In genomic region chr4:126100764-126101163, GRCm38 (mm10) we compare ENCODE assay signal across 19 mouse cellular contexts. TPM values are rescaled to one million over a fixed set of nuclear protein-coding genes. Genes with fewer than 3 reads are reported as not detected.
DNase-seq lines count a peak whose midpoint lies in the region; ATAC-seq and TF ChIP-seq lines count a peak whose summit lies in the region.
"Had no signal": no experiment of that assay in that cellular context is flagged by ENCODE, and none has a peak within 500 bp of the region (broad histone marks: within the 10 kb centered on the region; RNA-seq: fewer than 3 reads in every experiment).

No protein-coding gene starts in this region.

- H3K27ac ChIP-seq in heart, embryonic 10.5 days, result peak overlapping the region; percentile 75
- no peak overlapping the region for H3K27ac ChIP-seq in heart, embryonic 12.5 days (ENCODE audit: poor library complexity, severe bottlenecking)
- peak overlapping the region; percentile 19; the same call in 1 of the 2 replicates for H3K27ac ChIP-seq in left cerebral cortex, adult 2 months
- peak overlapping the region; percentile 98 for H3K27ac ChIP-seq in liver, embryonic 13.5 days
- H3K27ac ChIP-seq in liver, embryonic 14.5 days, result peak overlapping the region; percentile 89
- no peak overlapping the region for H3K27ac ChIP-seq in intestine, embryonic 16.5 days (ENCODE audit: low read length)
- H3K27ac ChIP-seq: embryonic facial prominence, embryonic 15.5 days; forebrain, embryonic 10.5 days; forebrain, embryonic 15.5 days; hindbrain, embryonic 15.5 days had no signal

- no peak for ATAC-seq in heart, embryonic 12.5 days (ENCODE audit: insufficient number of reproducible peaks, low FRiP score)
- no peak for ATAC-seq in liver, embryonic 13.5 days (ENCODE audit: low read depth)
- ATAC-seq in liver, embryonic 14.5 days (ENCODE audit: insufficient read depth), result no peak
- ATAC-seq in intestine, embryonic 16.5 days, result no peak
- ATAC-seq: forebrain, embryonic 15.5 days; intestine, postnatal 0 days had no signal

- H3K4me1 ChIP-seq in heart, embryonic 10.5 days, result peaks cover 60% of the 10 kb centered on the region
- H3K4me1 ChIP-seq in heart, embryonic 12.5 days (replicated peaks), result peaks cover 56% of the 10 kb centered on the region
- peaks cover 86% of the 10 kb centered on the region for H3K4me1 ChIP-seq in liver, embryonic 13.5 days (replicated peaks)
- H3K4me1 ChIP-seq in liver, embryonic 14.5 days (replicated peaks; ENCODE audit: control insufficient read depth in 2 of 2, insufficient read depth in 2 of 2, low read length in 1 of 2), result peaks cover 52 to 58% of the 10 kb centered on the region in 2 experiments
- peaks cover 25% of the 10 kb centered on the region for H3K4me1 ChIP-seq in intestine, embryonic 16.5 days (ENCODE audit: control insufficient read depth, insufficient read depth, low read length)

- no peak overlapping the region for H3K9ac ChIP-seq in heart, embryonic 12.5 days
- H3K9ac ChIP-seq in liver, embryonic 13.5 days, result no peak overlapping the region
- no peak overlapping the region for H3K9ac ChIP-seq in liver, embryonic 14.5 days (replicated peaks)
- H3K9ac ChIP-seq in intestine, embryonic 16.5 days (ENCODE audit: low read depth, low read length), result no peak overlapping the region
- H3K9ac ChIP-seq: embryonic facial prominence, embryonic 15.5 days; forebrain, embryonic 15.5 days; hindbrain, embryonic 15.5 days had no signal

- H3K4me2 ChIP-seq in heart, embryonic 12.5 days, result no peak overlapping the region
- H3K4me2 ChIP-seq in liver, embryonic 13.5 days, result no peak overlapping the region
- H3K4me2 ChIP-seq in liver, embryonic 14.5 days (ENCODE audit: low read depth), result no peak overlapping the region
- H3K4me2 ChIP-seq in intestine, embryonic 16.5 days (ENCODE audit: low read depth, low read length), result no peak overlapping the region
- H3K4me2 ChIP-seq: embryonic facial prominence, embryonic 15.5 days; forebrain, embryonic 15.5 days; hindbrain, embryonic 15.5 days had no signal

- peaks cover 19% of the 10 kb centered on the region for H3K36me3 ChIP-seq in heart, embryonic 10.5 days
- peaks cover 14% of the 10 kb centered on the region; the same call in 1 of the 2 replicates for H3K36me3 ChIP-seq in heart, embryonic 12.5 days
- peaks cover 14% of the 10 kb centered on the region for H3K36me3 ChIP-seq in liver, embryonic 13.5 days
- H3K36me3 ChIP-seq in liver, embryonic 14.5 days (replicated peaks; ENCODE audit: control insufficient read depth, insufficient read depth, low read depth), result peaks cover 3% of the 10 kb centered on the region
- H3K36me3 ChIP-seq in intestine, embryonic 16.5 days (ENCODE audit: control insufficient read depth, insufficient read depth, low read length), result no peaks in the 10 kb centered on the region; the same call in 1 of the 2 replicates
- H3K36me3 ChIP-seq: forebrain, embryonic 15.5 days had no signal

- H3K27me3 ChIP-seq in heart, embryonic 10.5 days (ENCODE audit: insufficient read depth, poor library complexity, severe bottlenecking), result no peaks in the 10 kb centered on the region
- H3K27me3 ChIP-seq in heart, embryonic 12.5 days (replicated peaks), result no peaks in the 10 kb centered on the region
- no peaks in the 10 kb centered on the region for H3K27me3 ChIP-seq in liver, embryonic 13.5 days
- no peaks in the 10 kb centered on the region for H3K27me3 ChIP-seq in liver, embryonic 14.5 days (ENCODE audit: control insufficient read depth, insufficient read depth, low read length)
- H3K27me3 ChIP-seq in intestine, embryonic 16.5 days (replicated peaks; ENCODE audit: control insufficient read depth, insufficient read depth, low read length), result no peaks in the 10 kb centered on the region
- H3K27me3 ChIP-seq: embryonic facial prominence, embryonic 15.5 days; forebrain, embryonic 15.5 days; hindbrain, embryonic 15.5 days had no signal

- WGBS in heart, embryonic 10.5 days, result 85% methylated on average over 3 of the region's 3 CpGs
- WGBS in heart, embryonic 12.5 days, result 82% methylated on average over 3 of the region's 3 CpGs
- WGBS in liver, embryonic 13.5 days (ENCODE audit: insufficient replicate concordance), result 81% methylated on average over 3 of the region's 3 CpGs
- WGBS in liver, embryonic 14.5 days (ENCODE audit: insufficient replicate concordance), result 81% methylated on average over 3 of the region's 3 CpGs
- 83% methylated on average over 3 of the region's 3 CpGs for WGBS in intestine, embryonic 16.5 days

- no peak overlapping the region for H3K4me3 ChIP-seq in heart, embryonic 10.5 days
- no peak overlapping the region for H3K4me3 ChIP-seq in heart, embryonic 12.5 days
- H3K4me3 ChIP-seq in left cerebral cortex, adult 2 months, result no peak overlapping the region
- no peak overlapping the region for H3K4me3 ChIP-seq in liver, embryonic 13.5 days (replicated peaks)
- no peak overlapping the region for H3K4me3 ChIP-seq in liver, embryonic 14.5 days (ENCODE audit: insufficient read depth in 1 of 2, low read depth in 2 of 2, low read length in 2 of 2)
- H3K4me3 ChIP-seq in intestine, embryonic 16.5 days (ENCODE audit: low read length), result no peak overlapping the region
- H3K4me3 ChIP-seq: embryonic facial prominence, embryonic 15.5 days; erythroblast, embryonic 14.5 days; forebrain, embryonic 10.5 days; forebrain, embryonic 15.5 days; hindbrain, embryonic 15.5 days had no signal

- intact Hi-C loops in left cerebral cortex, adult 2 months (cut with DNase I), result loop anchor here (5.0 kb wide), 1 partner anchor 152 kb away; no protein-coding TSS in a partner anchor

- TF ChIP-seq CTCF in left cerebral cortex, adult 2 months (IDR thresholded peaks at IDR 0.05), result no peak
- no peak for TF ChIP-seq CTCF in liver, embryonic 14.5 days (IDR thresholded peaks at IDR 0.05; ENCODE audit: low read depth)

- H3K9me3 ChIP-seq in heart, embryonic 10.5 days, result no peaks in the 10 kb centered on the region
- H3K9me3 ChIP-seq in heart, embryonic 12.5 days (replicated peaks), result no peaks in the 10 kb centered on the region
- H3K9me3 ChIP-seq in liver, embryonic 13.5 days (replicated peaks), result no peaks in the 10 kb centered on the region
- H3K9me3 ChIP-seq in liver, embryonic 14.5 days (ENCODE audit: control insufficient read depth, low read length), result no peaks in the 10 kb centered on the region
- H3K9me3 ChIP-seq in intestine, embryonic 16.5 days (ENCODE audit: control insufficient read depth, low read length), result no peaks in the 10 kb centered on the region
- H3K9me3 ChIP-seq: embryonic facial prominence, embryonic 15.5 days; forebrain, embryonic 10.5 days; forebrain, embryonic 15.5 days; hindbrain, embryonic 15.5 days had no signal

- no peak for DNase-seq in heart, embryonic 10.5 days (ENCODE audit: low spot score)
- DNase-seq in left cerebral cortex, adult 2 months (ENCODE audit: extremely low spot score in 1 of 2, low spot score in 2 of 2), result no peak
- no peak for DNase-seq in left cerebral cortex, adult 9 months (ENCODE audit: low spot score in 2 of 2)
- no peak for DNase-seq in liver, embryonic 13.5 days
- no peak for DNase-seq in liver, embryonic 14.5 days (ENCODE audit: low read depth in 3 of 3, low spot score in 3 of 3)
- DNase-seq: adrenal gland, adult 2 months; adrenal gland, postnatal 25 days; cerebellum, adult 18-20 months; cerebellum, postnatal 14 days; embryo, embryonic 11 days; gastrocnemius, postnatal 10 days had no signal

- no peak for TF ChIP-seq EP300 in liver, embryonic 14.5 days (IDR thresholded peaks at IDR 0.05; ENCODE audit: low read depth)

RNA-seq across cellular contexts. Expression of gene Stk40, which starts 3.0 kb away (rescaled TPM):
- polyA plus RNA-seq in heart, embryonic 10.5 days (2016; fragmentation: Nextera tagmentation; extraction: Ambion mirVana), result 37.7 and 39.0 TPM in 2 replicates
- polyA plus RNA-seq in heart, embryonic 12.5 days (2016; fragmentation: Nextera tagmentation; extraction: Ambion mirVana), result 35.0 and 35.2 TPM in 2 replicates
- total RNA-seq in left cerebral cortex, adult 2 months (2021), result 10 to 100 TPM; 39.8 to 56.4 TPM
- 13.9 and 15.9 TPM in 2 replicates for polyA plus RNA-seq in liver, embryonic 13.5 days (2015; fragmentation: Nextera tagmentation; extraction: Ambion mirVana)
- polyA plus RNA-seq in liver, embryonic 14.5 days (2012; rRNA removed), result 4.3 and 5.6 TPM in 2 replicates
- polyA plus RNA-seq in liver, embryonic 14.5 days (2014; fragmentation: Nextera tagmentation; extraction: Ambion mirVana), result 8.2 and 9.0 TPM in 2 replicates
- 26.1 and 28.5 TPM in 2 replicates for polyA plus RNA-seq in intestine, embryonic 16.5 days (2015; fragmentation: Nextera tagmentation; extraction: Ambion mirVana)

RNA-seq across cellular contexts. Expression of gene Lsm10, which starts 4.3 kb away (rescaled TPM):
- polyA plus RNA-seq in heart, embryonic 10.5 days (2016; fragmentation: Nextera tagmentation; extraction: Ambion mirVana), result 47.5 and 47.7 TPM in 2 replicates
- 36.3 and 41.2 TPM in 2 replicates for polyA plus RNA-seq in heart, embryonic 12.5 days (2016; fragmentation: Nextera tagmentation; extraction: Ambion mirVana)
- total RNA-seq in left cerebral cortex, adult 2 months (2021), result 10 to 100 TPM; 11.3 to 14.4 TPM
- polyA plus RNA-seq in liver, embryonic 13.5 days (2015; fragmentation: Nextera tagmentation; extraction: Ambion mirVana), result 31.1 and 31.3 TPM in 2 replicates
- 20.1 and 20.3 TPM in 2 replicates for polyA plus RNA-seq in liver, embryonic 14.5 days (2012; rRNA removed)
- 24.4 and 25.9 TPM in 2 replicates for polyA plus RNA-seq in liver, embryonic 14.5 days (2014; fragmentation: Nextera tagmentation; extraction: Ambion mirVana)
- 54.8 and 57.5 TPM in 2 replicates for polyA plus RNA-seq in intestine, embryonic 16.5 days (2015; fragmentation: Nextera tagmentation; extraction: Ambion mirVana)

RNA-seq across cellular contexts. Expression of gene Oscp1, which starts 42.4 kb away (rescaled TPM):
- 8.2 and 9.1 TPM in 2 replicates for polyA plus RNA-seq in heart, embryonic 10.5 days (2016; fragmentation: Nextera tagmentation; extraction: Ambion mirVana)
- polyA plus RNA-seq in heart, embryonic 12.5 days (2016; fragmentation: Nextera tagmentation; extraction: Ambion mirVana), result 5.9 and 7.7 TPM in 2 replicates
- total RNA-seq in left cerebral cortex, adult 2 months (2021), result 10 to 100 TPM; 49.2 to 57.1 TPM
- polyA plus RNA-seq in liver, embryonic 13.5 days (2015; fragmentation: Nextera tagmentation; extraction: Ambion mirVana), result 1.4 and 1.5 TPM in 2 replicates
- polyA plus RNA-seq in liver, embryonic 14.5 days (2012; rRNA removed), result 0.29 and 0.31 TPM in 2 replicates
- polyA plus RNA-seq in liver, embryonic 14.5 days (2014; fragmentation: Nextera tagmentation; extraction: Ambion mirVana), result 1.4 and 1.8 TPM in 2 replicates
- polyA plus RNA-seq in intestine, embryonic 16.5 days (2015; fragmentation: Nextera tagmentation; extraction: Ambion mirVana), result 7.2 and 11.1 TPM in 2 replicates
- polyA plus RNA-seq: erythroblast, embryonic 14.5 days had no signal

RNA-seq across cellular contexts. Expression of gene Eva1b, which starts 46.8 kb away (rescaled TPM):
- 26.3 and 39.5 TPM in 2 replicates for polyA plus RNA-seq in heart, embryonic 10.5 days (2016; fragmentation: Nextera tagmentation; extraction: Ambion mirVana)
- polyA plus RNA-seq in heart, embryonic 12.5 days (2016; fragmentation: Nextera tagmentation; extraction: Ambion mirVana), result 30.6 and 31.2 TPM in 2 replicates
- total RNA-seq in left cerebral cortex, adult 2 months (2021), result 1 to 10 TPM; 3.1 to 3.8 TPM
- 11.8 and 13.3 TPM in 2 replicates for polyA plus RNA-seq in liver, embryonic 13.5 days (2015; fragmentation: Nextera tagmentation; extraction: Ambion mirVana)
- 11.9 and 14.8 TPM in 2 replicates for polyA plus RNA-seq in liver, embryonic 14.5 days (2012; rRNA removed)
- 11.0 and 12.0 TPM in 2 replicates for polyA plus RNA-seq in liver, embryonic 14.5 days (2014; fragmentation: Nextera tagmentation; extraction: Ambion mirVana)
- 34.7 and 35.4 TPM in 2 replicates for polyA plus RNA-seq in intestine, embryonic 16.5 days (2015; fragmentation: Nextera tagmentation; extraction: Ambion mirVana)

RNA-seq across cellular contexts. Expression of gene Mrps15, which starts 54.0 kb away (rescaled TPM):
- 142 and 157 TPM in 2 replicates for polyA plus RNA-seq in heart, embryonic 10.5 days (2016; fragmentation: Nextera tagmentation; extraction: Ambion mirVana)
- polyA plus RNA-seq in heart, embryonic 12.5 days (2016; fragmentation: Nextera tagmentation; extraction: Ambion mirVana), result 142 and 146 TPM in 2 replicates
- total RNA-seq in left cerebral cortex, adult 2 months (2021), result 10 to 100 TPM; 44.6 to 49.0 TPM
- polyA plus RNA-seq in liver, embryonic 13.5 days (2015; fragmentation: Nextera tagmentation; extraction: Ambion mirVana), result 112 and 127 TPM in 2 replicates
- 23.3 and 41.3 TPM in 2 replicates for polyA plus RNA-seq in liver, embryonic 14.5 days (2012; rRNA removed)
- polyA plus RNA-seq in liver, embryonic 14.5 days (2014; fragmentation: Nextera tagmentation; extraction: Ambion mirVana), result 88.4 and 99.5 TPM in 2 replicates
- 142 and 151 TPM in 2 replicates for polyA plus RNA-seq in intestine, embryonic 16.5 days (2015; fragmentation: Nextera tagmentation; extraction: Ambion mirVana)

Comparison
In these comparisons a context has a peak if more than half of its experiments do, and no peak if none do; other contexts are left out.
1. H3K27ac ChIP-seq: peak in heart, embryonic 10.5 days (single experiment), left cerebral cortex, adult 2 months (single experiment), liver, embryonic 13.5 days (single experiment) and liver, embryonic 14.5 days (single experiment); none in heart, embryonic 12.5 days (single experiment) and intestine, embryonic 16.5 days (single experiment).